Mouse (Mus musculus) liver, embryonic 14.5 days (tissue): ENCODE data around the gene Vmn1r28.

Experiments used
- CTCF ChIP-seq: IDR thresholded peaks from 2 replicates; pipeline ENCODE4 v1.5.1; 2016; ENCODE audit warnings: antibody characterized with exemption, low read depth, control low read depth
- EP300 ChIP-seq: IDR thresholded peaks from 2 replicates; pipeline ENCODE4 v1.6.1; 2016; ENCODE audit warnings: antibody characterized with exemption, low read depth

GRCm38 (mm10) chr6:58216119-58216518 lies 45.7 kb upstream of the Vmn1r28 start:
- TF ChIP-seq CTCF = no peak
- no peak for TF ChIP-seq EP300
